Mouse (Mus musculus) testis, adult 2 months (tissue): ENCODE results near the gene Kcnip2.

Experiments
- CTCF ChIP-seq: fragments of 200-500 bp; IDR thresholded peaks from 2 replicates; pipeline ENCODE4 v1.5.1; 2012; ENCODE audit warnings: low read depth, mild to moderate bottlenecking, inconsistent platforms, low read length, moderate library complexity; ENCODE audit not compliant: control insufficient read depth, insufficient read depth, insufficient replicate concordance
- POLR2A ChIP-seq: fragments of 200-500 bp; IDR thresholded peaks from 2 replicates; pipeline ENCODE4 v1.6.1; 2012; ENCODE audit warnings: low read depth, mild to moderate bottlenecking, inconsistent platforms, low read length, moderate library complexity; ENCODE audit not compliant: control insufficient read depth

- TF ChIP-seq POLR2A (no peak), CTCF (no peak; the same call in 1 of the 2 replicates)
Measured at GRCm38 (mm10) chr19:45830679-45831078, 14.8 kb upstream of the Kcnip2 start.
